Mouse (Mus musculus): ENCODE measurements around the gene Vars2.
A peak's percentile ranks its signal among the peaks of the same experiment; 100 is the strongest.

Gene Vars2

GRCm38 (mm10) chr17:35633992-35634391 lies 33.4 kb downstream of the Vars2 start:
- peak; percentile 56 for DNase-seq (ENCODE audit: low spot score)

- DNase-seq (ENCODE audit: low spot score), result no peak
Observed at GRCm38 (mm10) chr17:35626537-35626936, 40.9 kb downstream of the Vars2 start, which contains the start of gene Gm9573. Gene Gm9573 (minus strand): TSS chr17:35626637.

GRCm38 (mm10) chr17:35617127-35617526 lies 50.3 kb downstream of the Vars2 start:
- DNase-seq (ENCODE audit: low spot score), result no peak

Measured in urinary bladder, postnatal 14 days (tissue).